Mouse (Mus musculus): ENCODE results near the gene Vmn2r21. TPM values are rescaled to one million over a fixed set of nuclear protein-coding genes. Genes with fewer than 3 reads are reported as not detected.
"Not testable (repeated sequence)": the region's sequence is repeated elsewhere in the genome, so short reads cannot be mapped to it uniquely, and the experiment has no call there.

Gene Vmn2r21
- not detected in 2 replicates for polyA plus RNA-seq (2012; rRNA removed)

- not testable (repeated sequence) for H3K4me3 ChIP-seq (ENCODE audit: control insufficient read depth, low read depth, low read length); H3K27ac ChIP-seq (ENCODE audit: control insufficient read depth, insufficient read depth, low read depth, low read length); H3K27me3 ChIP-seq (ENCODE audit: control insufficient read depth, insufficient read depth, low read length); H3K4me1 ChIP-seq (ENCODE audit: control insufficient read depth, insufficient read depth, low read length); H3K36me3 ChIP-seq (ENCODE audit: control insufficient read depth, insufficient read depth, low read length)
Measured at GRCm38 (mm10) chr6:123533306-123533705, at the start of gene Vmn2r21. Gene Vmn2r21, minus strand, starts transcription at chr6:123533406.

- not testable (repeated sequence) for H3K36me3 ChIP-seq (ENCODE audit: control insufficient read depth, insufficient read depth, low read length); H3K27ac ChIP-seq (ENCODE audit: control insufficient read depth, insufficient read depth, low read depth, low read length); H3K4me1 ChIP-seq (ENCODE audit: control insufficient read depth, insufficient read depth, low read length); H3K27me3 ChIP-seq (ENCODE audit: control insufficient read depth, insufficient read depth, low read length); H3K4me3 ChIP-seq (ENCODE audit: control insufficient read depth, low read depth, low read length)
Measured at GRCm38 (mm10) chr6:123574698-123575097, 41.5 kb upstream of the Vmn2r21 start.

GRCm38 (mm10) chr6:123539755-123540154, 6.5 kb upstream of the Vmn2r21 start:
- H3K36me3 ChIP-seq (ENCODE audit: control insufficient read depth, insufficient read depth, low read length); H3K4me3 ChIP-seq (ENCODE audit: control insufficient read depth, low read depth, low read length); H3K27ac ChIP-seq (ENCODE audit: control insufficient read depth, insufficient read depth, low read depth, low read length); H3K27me3 ChIP-seq (ENCODE audit: control insufficient read depth, insufficient read depth, low read length); H3K4me1 ChIP-seq (ENCODE audit: control insufficient read depth, insufficient read depth, low read length): not testable (repeated sequence)

GRCm38 (mm10) chr6:123522263-123523011, 10.8 kb downstream of the Vmn2r21 start:
- H3K4me1 ChIP-seq (ENCODE audit: control insufficient read depth, insufficient read depth, low read length); H3K27me3 ChIP-seq (ENCODE audit: control insufficient read depth, insufficient read depth, low read length); H3K36me3 ChIP-seq (ENCODE audit: control insufficient read depth, insufficient read depth, low read length); H3K27ac ChIP-seq (ENCODE audit: control insufficient read depth, insufficient read depth, low read depth, low read length); H3K4me3 ChIP-seq (ENCODE audit: control insufficient read depth, low read depth, low read length): not testable (repeated sequence)

- not testable (repeated sequence) for H3K27ac ChIP-seq (ENCODE audit: control insufficient read depth, insufficient read depth, low read depth, low read length); H3K4me3 ChIP-seq (ENCODE audit: control insufficient read depth, low read depth, low read length); H3K36me3 ChIP-seq (ENCODE audit: control insufficient read depth, insufficient read depth, low read length); H3K27me3 ChIP-seq (ENCODE audit: control insufficient read depth, insufficient read depth, low read length); H3K4me1 ChIP-seq (ENCODE audit: control insufficient read depth, insufficient read depth, low read length)
Measured at GRCm38 (mm10) chr6:123473045-123473444, 60.2 kb downstream of the Vmn2r21 start.

GRCm38 (mm10) chr6:123472458-123472987, 60.7 kb downstream of the Vmn2r21 start:
- not testable (repeated sequence) for H3K36me3 ChIP-seq (ENCODE audit: control insufficient read depth, insufficient read depth, low read length); H3K4me1 ChIP-seq (ENCODE audit: control insufficient read depth, insufficient read depth, low read length); H3K4me3 ChIP-seq (ENCODE audit: control insufficient read depth, low read depth, low read length); H3K27ac ChIP-seq (ENCODE audit: control insufficient read depth, insufficient read depth, low read depth, low read length); H3K27me3 ChIP-seq (ENCODE audit: control insufficient read depth, insufficient read depth, low read length)

GRCm38 (mm10) chr6:123468651-123469050, 64.6 kb downstream of the Vmn2r21 start:
- H3K4me1 ChIP-seq (ENCODE audit: control insufficient read depth, insufficient read depth, low read length); H3K27me3 ChIP-seq (ENCODE audit: control insufficient read depth, insufficient read depth, low read length); H3K27ac ChIP-seq (ENCODE audit: control insufficient read depth, insufficient read depth, low read depth, low read length); H3K36me3 ChIP-seq (ENCODE audit: control insufficient read depth, insufficient read depth, low read length); H3K4me3 ChIP-seq (ENCODE audit: control insufficient read depth, low read depth, low read length): not testable (repeated sequence)

Other genes starting within 250 kb of the Vmn2r21 start
- not detected in 2 replicates for gene Clec4e, start 243.5 kb downstream of the Vmn2r21 start, polyA plus RNA-seq (2012; rRNA removed)
- gene Vmn2r19, start 225.1 kb downstream of the Vmn2r21 start, polyA plus RNA-seq (2012; rRNA removed): 0.06 TPM in 1 of 2 replicates, not detected in the other
- gene Vmn2r20, start 115.3 kb downstream of the Vmn2r21 start, polyA plus RNA-seq (2012; rRNA removed): not detected in 2 replicates
- not detected in 2 replicates for gene Vmn2r22, start 117.3 kb upstream of the Vmn2r21 start, polyA plus RNA-seq (2012; rRNA removed)
- not detected in 2 replicates for gene Vmn2r23, start 169.3 kb upstream of the Vmn2r21 start, polyA plus RNA-seq (2012; rRNA removed)
- not detected in 2 replicates for gene Vmn2r24, start 245.5 kb upstream of the Vmn2r21 start, polyA plus RNA-seq (2012; rRNA removed)

All from testis, adult 2 months (tissue).